Mouse (Mus musculus) neural tube, embryonic 15.5 days (tissue): ENCODE measurements around the gene Ndufaf2. TPM values are rescaled to one million over a fixed set of nuclear protein-coding genes. Genes with fewer than 3 reads are reported as not detected.
A peak's percentile ranks its signal among the peaks of the same experiment; 100 is the strongest.

Experiments used
- ATAC-seq: fragments of 200-750 bp; cut with Nextera tagmentation; 2 replicates; pipeline ENCODE4 v1.8.0; 2017; ENCODE audit warnings: mild to moderate bottlenecking, moderate TSS enrichment, moderate library complexity; ENCODE audit not compliant: low FRiP score
- H3K27ac ChIP-seq: fragments of 300-500 bp; sonication (generic); replicated peaks from 2 replicates; pipeline ENCODE4 v1.5.1; 2015; ENCODE audit warnings: mild to moderate bottlenecking, inconsistent platforms
- H3K27me3 ChIP-seq: fragments of 300-500 bp; sonication (generic); replicated peaks from 2 replicates; pipeline ENCODE4 v1.6.1; 2015; ENCODE audit warnings: inconsistent platforms
- H3K36me3 ChIP-seq: fragments of 300-500 bp; sonication (generic); 2 replicates; pipeline ENCODE4 v1.6.1; 2015; ENCODE audit warnings: inconsistent platforms
- H3K4me1 ChIP-seq: fragments of 300-500 bp; sonication (generic); 2 replicates; pipeline ENCODE4 v1.6.1; 2015; ENCODE audit warnings: inconsistent platforms
- H3K4me2 ChIP-seq: fragments of 300-500 bp; sonication (generic); 2 replicates; pipeline ENCODE4 v1.6.1; 2015; ENCODE audit warnings: inconsistent platforms, mild to moderate bottlenecking, moderate library complexity
- H3K4me3 ChIP-seq: fragments of 300-500 bp; sonication (generic); replicated peaks from 2 replicates; pipeline ENCODE4 v1.5.1; 2015; ENCODE audit warnings: mild to moderate bottlenecking, inconsistent platforms
- H3K9ac ChIP-seq: fragments of 300-500 bp; sonication (generic); replicated peaks from 2 replicates; pipeline ENCODE4 v1.6.1; 2015; ENCODE audit warnings: mild to moderate bottlenecking, inconsistent platforms
- H3K9me3 ChIP-seq: fragments of 300-500 bp; sonication (generic); replicated peaks from 2 replicates; pipeline ENCODE4 v1.6.1; 2016; ENCODE audit warnings: inconsistent platforms
- WGBS: fragments of 180-500 bp; shearing (Covaris S2); methylation state at CpG from one replicate; pipeline ENCODE4 v1.1.7; 2015; ENCODE audit warnings: mixed read lengths; 5-methylcytosine and 5-hydroxymethylcytosine counted together
- polyA plus RNA-seq: library from polyadenylated mRNA; unstranded; fragments of >200 nt; fragmentation: Nextera tagmentation; extraction: Ambion mirVana; gene quantifications from 2 replicates; pipeline ENCODE4 v1.2.1, GENCODE M21; 2015

Gene Ndufaf2
- polyA plus RNA-seq, 1 experiment from 2014 or later = 80.3 TPM

- no peaks in the 10 kb centered on the region for H3K9me3 ChIP-seq
- H3K4me2 ChIP-seq = no peak overlapping the region
- no peaks in the 10 kb centered on the region for H3K36me3 ChIP-seq
- H3K9ac ChIP-seq = no peak overlapping the region
- ATAC-seq = no peak
- H3K27ac ChIP-seq = no peak overlapping the region
- H3K27me3 ChIP-seq = no peaks in the 10 kb centered on the region
- no peak overlapping the region for H3K4me3 ChIP-seq
- peaks cover 4% of the 10 kb centered on the region; the same call in 1 of the 2 replicates for H3K4me1 ChIP-seq
These were observed 40.8 kb downstream of the Ndufaf2 start for GRCm38 (mm10) chr13:108117654-108118053.

GRCm38 (mm10) chr13:108114257-108114656 is 44.2 kb downstream of the Ndufaf2 start:
- H3K27me3 ChIP-seq = no peaks in the 10 kb centered on the region
- peaks cover 4% of the 10 kb centered on the region; the same call in 1 of the 2 replicates for H3K4me1 ChIP-seq
- H3K9me3 ChIP-seq = no peaks in the 10 kb centered on the region
- no peak overlapping the region for H3K9ac ChIP-seq
- no peak overlapping the region for H3K4me2 ChIP-seq
- H3K36me3 ChIP-seq = no peaks in the 10 kb centered on the region
- 72% methylated on average over 3 of the region's 3 CpGs for WGBS
- H3K27ac ChIP-seq = no peak overlapping the region
- no peak for ATAC-seq
- no peak overlapping the region for H3K4me3 ChIP-seq

- ATAC-seq = no peak
- WGBS = 78% methylated on average over 5 of the region's 5 CpGs
- no peak overlapping the region for H3K4me3 ChIP-seq
- no peak overlapping the region for H3K27ac ChIP-seq
- H3K9ac ChIP-seq = no peak overlapping the region
- no peaks in the 10 kb centered on the region for H3K9me3 ChIP-seq
- H3K36me3 ChIP-seq = no peaks in the 10 kb centered on the region
- no peaks in the 10 kb centered on the region for H3K27me3 ChIP-seq
- no peak overlapping the region for H3K4me2 ChIP-seq
- H3K4me1 ChIP-seq = peaks cover 4% of the 10 kb centered on the region; the same call in 1 of the 2 replicates
These were observed 44.9 kb downstream of the Ndufaf2 start for GRCm38 (mm10) chr13:108113536-108113935.

- no peak overlapping the region for H3K4me2 ChIP-seq
- no peaks in the 10 kb centered on the region for H3K27me3 ChIP-seq
- ATAC-seq = no peak
- H3K4me1 ChIP-seq = peaks cover 6% of the 10 kb centered on the region; the same call in 1 of the 2 replicates
- no peak overlapping the region for H3K9ac ChIP-seq
- H3K9me3 ChIP-seq = no peaks in the 10 kb centered on the region
- WGBS = 92% methylated on average over 6 of the region's 6 CpGs
- H3K27ac ChIP-seq = no peak overlapping the region
- no peak overlapping the region for H3K4me3 ChIP-seq
- no peaks in the 10 kb centered on the region for H3K36me3 ChIP-seq
These were observed 47.5 kb downstream of the Ndufaf2 start for GRCm38 (mm10) chr13:108110929-108111328.

GRCm38 (mm10) chr13:108100700-108101099 is 57.7 kb downstream of the Ndufaf2 start:
- no peak for ATAC-seq
- Histone ChIP-seq H3K4me3 (no peak overlapping the region), H3K36me3 (no peaks in the 10 kb centered on the region), H3K27ac (no peak overlapping the region), H3K9me3 (no peaks in the 10 kb centered on the region), H3K27me3 (no peaks in the 10 kb centered on the region), H3K4me2 (no peak overlapping the region), H3K9ac (no peak overlapping the region), H3K4me1 (no peaks in the 10 kb centered on the region)
- WGBS = 48% methylated on average over 2 of the region's 2 CpGs

- no peaks in the 10 kb centered on the region for H3K36me3 ChIP-seq
- H3K4me2 ChIP-seq = no peak overlapping the region
- no peaks in the 10 kb centered on the region for H3K9me3 ChIP-seq
- no peak for ATAC-seq
- no peak overlapping the region for H3K27ac ChIP-seq
- WGBS = 88% methylated on average over 7 of the region's 7 CpGs
- H3K27me3 ChIP-seq = no peaks in the 10 kb centered on the region
- H3K9ac ChIP-seq = no peak overlapping the region
- no peak overlapping the region for H3K4me3 ChIP-seq
- no peaks in the 10 kb centered on the region for H3K4me1 ChIP-seq
These were observed 62.0 kb downstream of the Ndufaf2 start for GRCm38 (mm10) chr13:108096446-108096845.

- H3K4me1 ChIP-seq = no peaks in the 10 kb centered on the region
- 80% methylated on average over 7 of the region's 7 CpGs for WGBS
- ATAC-seq = peak; percentile 69; the same call in 1 of the 2 replicates
- no peaks in the 10 kb centered on the region for H3K9me3 ChIP-seq
- H3K9ac ChIP-seq = no peak overlapping the region
- no peaks in the 10 kb centered on the region for H3K36me3 ChIP-seq
- H3K4me2 ChIP-seq = no peak overlapping the region
- H3K27ac ChIP-seq = no peak overlapping the region
- no peak overlapping the region for H3K4me3 ChIP-seq
- no peaks in the 10 kb centered on the region for H3K27me3 ChIP-seq
These were observed 62.8 kb downstream of the Ndufaf2 start for GRCm38 (mm10) chr13:108095617-108096016.

GRCm38 (mm10) chr13:108094681-108095080 is 63.7 kb downstream of the Ndufaf2 start:
- H3K4me1 ChIP-seq = no peaks in the 10 kb centered on the region
- H3K4me2 ChIP-seq = no peak overlapping the region
- H3K27ac ChIP-seq = no peak overlapping the region
- H3K27me3 ChIP-seq = no peaks in the 10 kb centered on the region
- no peaks in the 10 kb centered on the region for H3K9me3 ChIP-seq
- no peak overlapping the region for H3K9ac ChIP-seq
- H3K36me3 ChIP-seq = no peaks in the 10 kb centered on the region
- no peak overlapping the region for H3K4me3 ChIP-seq
- WGBS = 93% methylated on average over 5 of the region's 5 CpGs
- no peak for ATAC-seq

GRCm38 (mm10) chr13:108092290-108092689 is 66.1 kb downstream of the Ndufaf2 start:
- 86% methylated on average over 7 of the region's 7 CpGs for WGBS
- Histone ChIP-seq H3K9ac (no peak overlapping the region), H3K4me1 (no peaks in the 10 kb centered on the region), H3K4me3 (no peak overlapping the region), H3K36me3 (no peaks in the 10 kb centered on the region), H3K27ac (no peak overlapping the region), H3K27me3 (no peaks in the 10 kb centered on the region), H3K4me2 (no peak overlapping the region), H3K9me3 (no peaks in the 10 kb centered on the region)
- no peak for ATAC-seq

GRCm38 (mm10) chr13:108086724-108087123 is 71.7 kb downstream of the Ndufaf2 start:
- no peak for ATAC-seq
- H3K27me3 ChIP-seq = no peaks in the 10 kb centered on the region
- H3K9ac ChIP-seq = no peak overlapping the region
- no peak overlapping the region for H3K4me2 ChIP-seq
- no peak overlapping the region for H3K4me3 ChIP-seq
- H3K9me3 ChIP-seq = no peaks in the 10 kb centered on the region
- H3K36me3 ChIP-seq = no peaks in the 10 kb centered on the region
- no peak overlapping the region for H3K27ac ChIP-seq
- WGBS = 74% methylated on average over 4 of the region's 4 CpGs
- H3K4me1 ChIP-seq = no peaks in the 10 kb centered on the region

- Histone ChIP-seq H3K4me2 (no peak overlapping the region), H3K9me3 (no peaks in the 10 kb centered on the region), H3K9ac (no peak overlapping the region), H3K27me3 (no peaks in the 10 kb centered on the region), H3K27ac (no peak overlapping the region), H3K4me3 (no peak overlapping the region), H3K4me1 (no peaks in the 10 kb centered on the region), H3K36me3 (no peaks in the 10 kb centered on the region)
- WGBS = 88% methylated on average over 5 of the region's 5 CpGs
- ATAC-seq = no peak
These were observed 72.4 kb downstream of the Ndufaf2 start for GRCm38 (mm10) chr13:108086036-108086435.

GRCm38 (mm10) chr13:108084086-108084485 is 74.3 kb downstream of the Ndufaf2 start:
- Histone ChIP-seq H3K27me3 (no peaks in the 10 kb centered on the region), H3K36me3 (no peaks in the 10 kb centered on the region), H3K27ac (no peak overlapping the region), H3K4me2 (no peak overlapping the region), H3K4me3 (no peak overlapping the region), H3K4me1 (no peaks in the 10 kb centered on the region), H3K9me3 (no peaks in the 10 kb centered on the region), H3K9ac (no peak overlapping the region)
- WGBS = 81% methylated on average over 4 of the region's 4 CpGs
- no peak for ATAC-seq

- H3K27ac ChIP-seq = no peak overlapping the region
- no peak overlapping the region for H3K4me2 ChIP-seq
- no peak overlapping the region for H3K4me3 ChIP-seq
- no peaks in the 10 kb centered on the region for H3K4me1 ChIP-seq
- H3K9ac ChIP-seq = no peak overlapping the region
- H3K36me3 ChIP-seq = no peaks in the 10 kb centered on the region
- H3K9me3 ChIP-seq = no peaks in the 10 kb centered on the region
- H3K27me3 ChIP-seq = no peaks in the 10 kb centered on the region
- WGBS = 84% methylated on average over 4 of the region's 4 CpGs
- no peak for ATAC-seq
These were observed 80.5 kb downstream of the Ndufaf2 start for GRCm38 (mm10) chr13:108077901-108078300.
